Mouse (Mus musculus) urinary bladder, postnatal 14 days (tissue): Measurements from ENCODE around the gene Ect2.

Experiments used
- DNase-seq: peaks from one replicate; pipeline ENCODE4 v3.0.0; 2021; ENCODE audit warnings: low spot score

Gene Ect2

GRCm38 (mm10) chr3:27067206-27067605 is 86.5 kb downstream of the Ect2 start:
- DNase-seq: no peak

- DNase-seq: no peak
Observed at GRCm38 (mm10) chr3:27064886-27065285, 88.8 kb downstream of the Ect2 start.

- DNase-seq: no peak
Observed at GRCm38 (mm10) chr3:27063399-27064260, 90.0 kb downstream of the Ect2 start.

- no peak for DNase-seq
Observed at GRCm38 (mm10) chr3:27060441-27060840, 93.2 kb downstream of the Ect2 start.

GRCm38 (mm10) chr3:27059529-27060322 is 94.0 kb downstream of the Ect2 start:
- DNase-seq: no peak

- no peak for DNase-seq
Observed at GRCm38 (mm10) chr3:27055471-27055870, 98.2 kb downstream of the Ect2 start.

GRCm38 (mm10) chr3:27054766-27055165 is 98.9 kb downstream of the Ect2 start:
- DNase-seq: no peak
